ENCODE assay signal across 19 mouse cellular contexts in genomic region chr4:100780911-100781310, GRCm38 (mm10). TPM values are rescaled to one million over a fixed set of nuclear protein-coding genes. Genes with fewer than 3 reads are reported as not detected.
DNase-seq lines count a peak whose midpoint lies in the region; ATAC-seq and TF ChIP-seq lines count a peak whose summit lies in the region.
"Had no signal": no experiment of that assay in that cellular context is flagged by ENCODE, and none has a peak within 500 bp of the region (broad histone marks: within the 10 kb centered on the region; RNA-seq: fewer than 3 reads in every experiment).

No protein-coding gene starts in this region.

- H3K27ac ChIP-seq in hindbrain, embryonic 14.5 days: no peak overlapping the region
- no peak overlapping the region for H3K27ac ChIP-seq in hindbrain, embryonic 12.5 days
- H3K27ac ChIP-seq in embryonic facial prominence, embryonic 15.5 days (replicated peaks): no peak overlapping the region
- no peak overlapping the region for H3K27ac ChIP-seq in limb, embryonic 14.5 days (replicated peaks; ENCODE audit: low read depth, low read length)
- H3K27ac ChIP-seq: gastrocnemius, adult 2 months; heart, adult 2 months; stomach, postnatal 0 days had no signal

- H3K36me3 ChIP-seq in hindbrain, embryonic 14.5 days (replicated peaks; ENCODE audit: control insufficient read depth, insufficient read depth): no peaks in the 10 kb centered on the region
- H3K36me3 ChIP-seq in hindbrain, embryonic 12.5 days: no peaks in the 10 kb centered on the region
- H3K36me3 ChIP-seq in embryonic facial prominence, embryonic 15.5 days: no peaks in the 10 kb centered on the region
- H3K36me3 ChIP-seq in limb, embryonic 14.5 days (ENCODE audit: control insufficient read depth, insufficient read depth, low read length): no peaks in the 10 kb centered on the region

- TF ChIP-seq CTCF in brain, embryonic 14.5 days (IDR thresholded peaks at IDR 0.05; ENCODE audit: borderline replicate concordance, extremely low read depth, insufficient read depth, insufficient read length): no peak

- no peaks in the 10 kb centered on the region for H3K27me3 ChIP-seq in hindbrain, embryonic 14.5 days (ENCODE audit: control insufficient read depth, insufficient read depth, low read length)
- no peaks in the 10 kb centered on the region for H3K27me3 ChIP-seq in hindbrain, embryonic 12.5 days
- no peaks in the 10 kb centered on the region for H3K27me3 ChIP-seq in embryonic facial prominence, embryonic 15.5 days
- no peaks in the 10 kb centered on the region for H3K27me3 ChIP-seq in limb, embryonic 14.5 days (ENCODE audit: control insufficient read depth, insufficient read depth, low read length)

- ATAC-seq in hindbrain, embryonic 14.5 days (ENCODE audit: low FRiP score): no peak
- ATAC-seq in hindbrain, embryonic 12.5 days (ENCODE audit: low FRiP score): no peak
- no peak for ATAC-seq in embryonic facial prominence, embryonic 15.5 days (ENCODE audit: insufficient number of reproducible peaks, low FRiP score, low TSS enrichment, low read depth)
- no peak for ATAC-seq in limb, embryonic 14.5 days (ENCODE audit: low FRiP score, low read depth)
- ATAC-seq: lung, postnatal 0 days had no signal

- H3K9ac ChIP-seq in hindbrain, embryonic 14.5 days: no peak overlapping the region
- no peak overlapping the region for H3K9ac ChIP-seq in hindbrain, embryonic 12.5 days
- H3K9ac ChIP-seq in embryonic facial prominence, embryonic 15.5 days: no peak overlapping the region
- no peak overlapping the region for H3K9ac ChIP-seq in limb, embryonic 14.5 days (ENCODE audit: low read depth, low read length, severe bottlenecking)

- 43% methylated on average over 6 of the region's 6 CpGs for WGBS in hindbrain, embryonic 14.5 days
- 55% methylated on average over 6 of the region's 6 CpGs for WGBS in hindbrain, embryonic 12.5 days
- WGBS in embryonic facial prominence, embryonic 15.5 days: 55% methylated on average over 6 of the region's 6 CpGs
- WGBS in limb, embryonic 14.5 days: 48% methylated on average over 6 of the region's 6 CpGs

- no peak for TF ChIP-seq POLR2A in brain, embryonic 14.5 days (IDR thresholded peaks at IDR 0.05; ENCODE audit: borderline replicate concordance, extremely low read depth, insufficient read depth, insufficient read length, poor library complexity, severe bottlenecking)
- no peak for TF ChIP-seq POLR2A in limb, embryonic 14.5 days (IDR thresholded peaks at IDR 0.05; ENCODE audit: borderline replicate concordance, extremely low read depth, insufficient read depth, insufficient read length)

- no peak overlapping the region for H3K4me3 ChIP-seq in hindbrain, embryonic 14.5 days (replicated peaks; ENCODE audit: low read length)
- no peak overlapping the region for H3K4me3 ChIP-seq in hindbrain, embryonic 12.5 days
- no peak overlapping the region for H3K4me3 ChIP-seq in embryonic facial prominence, embryonic 15.5 days (replicated peaks)
- H3K4me3 ChIP-seq in limb, embryonic 14.5 days (replicated peaks; ENCODE audit: low read length): no peak overlapping the region
- H3K4me3 ChIP-seq: gastrocnemius, adult 2 months; heart, adult 2 months; myocyte had no signal

- no peaks in the 10 kb centered on the region for H3K9me3 ChIP-seq in hindbrain, embryonic 14.5 days (ENCODE audit: control insufficient read depth, low read length)
- no peaks in the 10 kb centered on the region for H3K9me3 ChIP-seq in hindbrain, embryonic 12.5 days (replicated peaks)
- no peaks in the 10 kb centered on the region for H3K9me3 ChIP-seq in embryonic facial prominence, embryonic 15.5 days (replicated peaks)
- H3K9me3 ChIP-seq in limb, embryonic 14.5 days (ENCODE audit: control insufficient read depth, low read length): no peaks in the 10 kb centered on the region

- peak overlapping the region; percentile 70 for H3K4me2 ChIP-seq in hindbrain, embryonic 14.5 days (replicated peaks)
- H3K4me2 ChIP-seq in hindbrain, embryonic 12.5 days (replicated peaks): no peak overlapping the region
- peak overlapping the region; percentile 21; the same call in 1 of the 2 replicates for H3K4me2 ChIP-seq in embryonic facial prominence, embryonic 15.5 days (replicated peaks)
- peak overlapping the region; percentile 72; the same call in 1 of the 2 replicates for H3K4me2 ChIP-seq in limb, embryonic 14.5 days (replicated peaks; ENCODE audit: low read depth, low read length, severe bottlenecking)
- H3K4me2 ChIP-seq: liver, embryonic 11.5 days had no signal

- H3K4me1 ChIP-seq in hindbrain, embryonic 14.5 days (replicated peaks; ENCODE audit: control insufficient read depth, insufficient read depth, low read length): peaks cover 27% of the 10 kb centered on the region
- peaks cover 43% of the 10 kb centered on the region for H3K4me1 ChIP-seq in hindbrain, embryonic 12.5 days
- peaks cover 48% of the 10 kb centered on the region for H3K4me1 ChIP-seq in embryonic facial prominence, embryonic 15.5 days
- H3K4me1 ChIP-seq in limb, embryonic 14.5 days (ENCODE audit: control insufficient read depth, insufficient read depth, low read length): peaks cover 44% of the 10 kb centered on the region

- DNase-seq in hindbrain, embryonic 14.5 days (ENCODE audit: low spot score): peak; percentile 54
- DNase-seq in brain, embryonic 14.5 days (ENCODE audit: low read depth): peak; percentile 79
- DNase-seq in limb, embryonic 14.5 days (ENCODE audit: low spot score): no peak
- no peak for DNase-seq in thymus, postnatal 14 days
- DNase-seq in liver: no peak
- no peak for DNase-seq in layer of hippocampus, adult 18-20 months (ENCODE audit: low spot score in 2 of 2)
- DNase-seq: adrenal gland, postnatal 14 days; cerebellum, postnatal 36 days; gastrocnemius, adult 2 months; heart, adult 2 months; heart, postnatal 14 days; kidney, adult 18-20 months; thymus, postnatal 4 days had no signal

RNA-seq across cellular contexts. Expression of gene Cachd1, which starts 4.4 kb away (rescaled TPM):
- polyA plus RNA-seq in hindbrain, embryonic 14.5 days (2014; fragmentation: Nextera tagmentation; extraction: Ambion mirVana): 21.6 and 28.5 TPM in 2 replicates
- 34.7 and 35.5 TPM in 2 replicates for polyA plus RNA-seq in hindbrain, embryonic 12.5 days (2016; fragmentation: Nextera tagmentation; extraction: Ambion mirVana)
- 111 and 150 TPM in 2 replicates for polyA plus RNA-seq in brain, embryonic 14.5 days (2012; rRNA removed)
- 34.2 and 37.3 TPM in 2 replicates for polyA plus RNA-seq in embryonic facial prominence, embryonic 15.5 days (2015; fragmentation: Nextera tagmentation; extraction: Ambion mirVana)
- polyA plus RNA-seq in limb, embryonic 14.5 days (2012; rRNA removed): 103 and 154 TPM in 2 replicates
- 37.3 and 52.8 TPM in 2 replicates for polyA plus RNA-seq in limb, embryonic 14.5 days (2014; fragmentation: Nextera tagmentation; extraction: Ambion mirVana)
- total RNA-seq in layer of hippocampus, adult 18-20 months (2021): 10 to 100 TPM; 34.9 to 35.3 TPM

Comparison
In these comparisons a context has a peak if more than half of its experiments do, and no peak if none do; other contexts are left out.
1. DNase-seq: peak in hindbrain, embryonic 14.5 days (single experiment) and brain, embryonic 14.5 days (single experiment); none in limb, embryonic 14.5 days (single experiment), thymus, postnatal 14 days (single experiment), liver (single experiment) and layer of hippocampus, adult 18-20 months (0 of 2).